Mouse (Mus musculus) kidney, embryonic 16.5 days (tissue): ENCODE measurements at regions not wholly inside any gene's neighbourhood (a gene's known extent, or its start where the extent isn't known, plus 50 kb on each side); places are given as distances from the start of the nearest gene placed in this dataset.
A peak's percentile ranks its signal among the peaks of the same experiment; 100 is the strongest.

ENCODE experiments used
- ATAC-seq: fragments of 200-750 bp; cut with Nextera tagmentation; 2 replicates; pipeline ENCODE4 v1.8.0; 2017; ENCODE audit warnings: moderate TSS enrichment; ENCODE audit not compliant: low FRiP score, low TSS enrichment
- H3K27ac ChIP-seq: fragments of 300-500 bp; sonication (generic); 2 replicates; pipeline ENCODE4 v1.5.1; 2014; ENCODE audit warnings: low read length
- H3K27me3 ChIP-seq: fragments of 300-500 bp; sonication (generic); 2 replicates; pipeline ENCODE4 v1.6.1; 2014; ENCODE audit warnings: low read length, control low read depth, mixed read lengths; ENCODE audit not compliant: insufficient read depth
- H3K36me3 ChIP-seq: fragments of 300-500 bp; sonication (generic); 2 replicates; pipeline ENCODE4 v1.6.1; 2014; ENCODE audit warnings: low read length, control low read depth, mixed read lengths; ENCODE audit not compliant: insufficient read depth
- H3K4me1 ChIP-seq: fragments of 300-500 bp; sonication (generic); 2 replicates; pipeline ENCODE4 v1.6.1; 2014; ENCODE audit warnings: low read length, control low read depth, mixed read lengths; ENCODE audit not compliant: insufficient read depth
- H3K4me2 ChIP-seq: fragments of 300-500 bp; sonication (generic); replicated peaks from 2 replicates; pipeline ENCODE4 v1.6.1; 2014; ENCODE audit warnings: low read depth, low read length
- H3K4me3 ChIP-seq: fragments of 300-500 bp; sonication (generic); 2 replicates; pipeline ENCODE4 v1.5.1; 2014; ENCODE audit warnings: mild to moderate bottlenecking, low read length
- H3K9ac ChIP-seq: fragments of 300-500 bp; sonication (generic); replicated peaks from 2 replicates; pipeline ENCODE4 v1.6.1; 2014; ENCODE audit warnings: low read length
- H3K9me3 ChIP-seq: fragments of 300-500 bp; sonication (generic); 2 replicates; pipeline ENCODE4 v1.6.1; 2016; ENCODE audit warnings: low read length, control low read depth
- WGBS: fragments of 180-500 bp; shearing (Covaris S2); extraction: QIAGEN DNeasy Blood & Tissue Kit; methylation state at CpG from one replicate; pipeline ENCODE4 v1.1.7; 2014; 5-methylcytosine and 5-hydroxymethylcytosine counted together

- no peak overlapping the region for H3K27ac ChIP-seq
- H3K9ac ChIP-seq: no peak overlapping the region
- H3K9me3 ChIP-seq: no peaks in the 10 kb centered on the region
- H3K36me3 ChIP-seq: no peaks in the 10 kb centered on the region
- H3K4me1 ChIP-seq: no peaks in the 10 kb centered on the region
- 88% methylated on average over 6 of the region's 6 CpGs for WGBS
- ATAC-seq: no peak
- H3K27me3 ChIP-seq: no peaks in the 10 kb centered on the region
- no peak overlapping the region for H3K4me3 ChIP-seq
- no peak overlapping the region for H3K4me2 ChIP-seq
Measured at GRCm38 (mm10) chr3:130900846-130901245, 170.6 kb upstream of the Rpl34 start.

GRCm38 (mm10) chr3:130900054-130900840 is 170.0 kb upstream of the Rpl34 start:
- Histone ChIP-seq H3K27me3 (no peaks in the 10 kb centered on the region), H3K4me2 (0 out of 2 replicates have a peak overlapping the region, but pooled peaks have one; percentile 9), H3K9me3 (no peaks in the 10 kb centered on the region), H3K4me1 (no peaks in the 10 kb centered on the region), H3K4me3 (no peak overlapping the region), H3K36me3 (no peaks in the 10 kb centered on the region), H3K27ac (no peak overlapping the region), H3K9ac (no peak overlapping the region)
- 70% methylated on average over 30 of the region's 30 CpGs for WGBS
- ATAC-seq: no peak

GRCm38 (mm10) chr3:130894168-130894814 is 164.1 kb upstream of the Rpl34 start:
- Histone ChIP-seq H3K9me3 (no peaks in the 10 kb centered on the region), H3K4me1 (no peaks in the 10 kb centered on the region), H3K4me3 (no peak overlapping the region), H3K36me3 (no peaks in the 10 kb centered on the region), H3K9ac (no peak overlapping the region), H3K27me3 (no peaks in the 10 kb centered on the region), H3K27ac (no peak overlapping the region), H3K4me2 (no peak overlapping the region)
- WGBS: 60% methylated on average over 7 of the region's 7 CpGs
- ATAC-seq: no peak

- no peak overlapping the region for H3K9ac ChIP-seq
- no peak for ATAC-seq
- H3K9me3 ChIP-seq: no peaks in the 10 kb centered on the region
- WGBS: 83% methylated on average over 4 of the region's 4 CpGs
- no peak overlapping the region for H3K4me3 ChIP-seq
- H3K27ac ChIP-seq: no peak overlapping the region
- H3K4me2 ChIP-seq: no peak overlapping the region
- H3K36me3 ChIP-seq: no peaks in the 10 kb centered on the region
- H3K4me1 ChIP-seq: no peaks in the 10 kb centered on the region
- H3K27me3 ChIP-seq: no peaks in the 10 kb centered on the region
Measured at GRCm38 (mm10) chr3:130891310-130891709, 161.1 kb upstream of the Rpl34 start.

- H3K4me2 ChIP-seq: no peak overlapping the region
- no peaks in the 10 kb centered on the region for H3K36me3 ChIP-seq
- H3K4me3 ChIP-seq: no peak overlapping the region
- no peaks in the 10 kb centered on the region for H3K27me3 ChIP-seq
- 90% methylated on average over 1 of the region's 1 CpGs for WGBS
- no peaks in the 10 kb centered on the region for H3K9me3 ChIP-seq
- H3K9ac ChIP-seq: no peak overlapping the region
- no peak overlapping the region for H3K27ac ChIP-seq
- peaks cover 2% of the 10 kb centered on the region; the same call in 1 of the 2 replicates for H3K4me1 ChIP-seq
- ATAC-seq: no peak
Measured at GRCm38 (mm10) chr3:130888587-130888986, 158.4 kb upstream of the Rpl34 start.

- Histone ChIP-seq H3K36me3 (no peaks in the 10 kb centered on the region), H3K9me3 (no peaks in the 10 kb centered on the region), H3K27ac (no peak overlapping the region), H3K4me2 (no peak overlapping the region), H3K4me1 (peaks cover 2% of the 10 kb centered on the region; the same call in 1 of the 2 replicates), H3K9ac (no peak overlapping the region), H3K4me3 (no peak overlapping the region), H3K27me3 (no peaks in the 10 kb centered on the region)
- ATAC-seq: no peak
- WGBS: 79% methylated on average over 3 of the region's 3 CpGs
Measured at GRCm38 (mm10) chr3:130887540-130888312, 157.5 kb upstream of the Rpl34 start.

GRCm38 (mm10) chr3:130885974-130886373 is 155.8 kb upstream of the Rpl34 start:
- Histone ChIP-seq H3K9ac (no peak overlapping the region), H3K36me3 (no peaks in the 10 kb centered on the region), H3K4me1 (peaks cover 2% of the 10 kb centered on the region; the same call in 1 of the 2 replicates), H3K27me3 (no peaks in the 10 kb centered on the region), H3K9me3 (no peaks in the 10 kb centered on the region), H3K4me2 (no peak overlapping the region), H3K27ac (no peak overlapping the region), H3K4me3 (no peak overlapping the region)
- 27% methylated on average over 6 of the region's 6 CpGs for WGBS
- ATAC-seq: peak; percentile 42; the same call in 1 of the 2 replicates

- peaks cover 2% of the 10 kb centered on the region; the same call in 1 of the 2 replicates for H3K4me1 ChIP-seq
- H3K9me3 ChIP-seq: no peaks in the 10 kb centered on the region
- H3K4me2 ChIP-seq: no peak overlapping the region
- no peak overlapping the region for H3K27ac ChIP-seq
- H3K9ac ChIP-seq: no peak overlapping the region
- H3K36me3 ChIP-seq: no peaks in the 10 kb centered on the region
- ATAC-seq: no peak
- H3K4me3 ChIP-seq: no peak overlapping the region
- 88% methylated on average over 9 of the region's 9 CpGs for WGBS
- no peaks in the 10 kb centered on the region for H3K27me3 ChIP-seq
Measured at GRCm38 (mm10) chr3:130884393-130884792, 154.2 kb upstream of the Rpl34 start.

GRCm38 (mm10) chr3:130883928-130884327 is 153.7 kb upstream of the Rpl34 start:
- Histone ChIP-seq H3K4me3 (no peak overlapping the region), H3K27me3 (no peaks in the 10 kb centered on the region), H3K4me2 (no peak overlapping the region), H3K27ac (no peak overlapping the region), H3K4me1 (peaks cover 2% of the 10 kb centered on the region; the same call in 1 of the 2 replicates), H3K9ac (no peak overlapping the region), H3K36me3 (no peaks in the 10 kb centered on the region), H3K9me3 (no peaks in the 10 kb centered on the region)
- 60% methylated on average over 4 of the region's 4 CpGs for WGBS
- no peak for ATAC-seq
